Mouse (Mus musculus) bone marrow macrophage, adult 2 months (primary cell): ENCODE measurements at regions not wholly inside any gene's neighbourhood (a gene's known extent, or its start where the extent isn't known, plus 50 kb on each side); places are given as distances from the start of the nearest gene placed in this dataset.

Experiments
- CTCF ChIP-seq: IDR thresholded peaks from 2 replicates; pipeline ENCODE4 v1.5.1; 2012; ENCODE audit warnings: low read depth, mild to moderate bottlenecking, low read length, moderate library complexity
- POLR2A ChIP-seq: IDR thresholded peaks from 2 replicates; pipeline ENCODE4 v1.6.1; 2012; ENCODE audit warnings: mild to moderate bottlenecking, low read depth, low read length, borderline replicate concordance

GRCm38 (mm10) chr19:21146860-21147390 lies 125.2 kb upstream of the Zfand5 start:
- TF ChIP-seq CTCF (no peak), POLR2A (no peak)
